Mouse (Mus musculus) left cerebral cortex, postnatal 14 days (tissue): Measurements from ENCODE around the gene Bnip1. TPM values are rescaled to one million over a fixed set of nuclear protein-coding genes. Genes with fewer than 3 reads are reported as not detected.

Experiments used
- DNase-seq, 2 experiments: peaks; one replicate each; pipeline ENCODE4 v3.0.0; 2021 to 2022; ENCODE audit warnings: low spot score in 2 of 2, mixed read lengths in 1 of 2
- intact Hi-C: fragments of 180-260 bp; cut with DNase I; formaldehyde crosslinking; loops from one replicate; pipeline ENCODE4 v1.15.1; 2025
- total RNA-seq, 2 experiments: library from RNA; stranded (reverse); gene quantifications; 2 replicates each; pipeline ENCODE4 v1.2.3; 2021

Bnip1 gene
- total RNA-seq, 2 experiments from 2014 or later: 30.4 to 35.1 TPM

DNA sequence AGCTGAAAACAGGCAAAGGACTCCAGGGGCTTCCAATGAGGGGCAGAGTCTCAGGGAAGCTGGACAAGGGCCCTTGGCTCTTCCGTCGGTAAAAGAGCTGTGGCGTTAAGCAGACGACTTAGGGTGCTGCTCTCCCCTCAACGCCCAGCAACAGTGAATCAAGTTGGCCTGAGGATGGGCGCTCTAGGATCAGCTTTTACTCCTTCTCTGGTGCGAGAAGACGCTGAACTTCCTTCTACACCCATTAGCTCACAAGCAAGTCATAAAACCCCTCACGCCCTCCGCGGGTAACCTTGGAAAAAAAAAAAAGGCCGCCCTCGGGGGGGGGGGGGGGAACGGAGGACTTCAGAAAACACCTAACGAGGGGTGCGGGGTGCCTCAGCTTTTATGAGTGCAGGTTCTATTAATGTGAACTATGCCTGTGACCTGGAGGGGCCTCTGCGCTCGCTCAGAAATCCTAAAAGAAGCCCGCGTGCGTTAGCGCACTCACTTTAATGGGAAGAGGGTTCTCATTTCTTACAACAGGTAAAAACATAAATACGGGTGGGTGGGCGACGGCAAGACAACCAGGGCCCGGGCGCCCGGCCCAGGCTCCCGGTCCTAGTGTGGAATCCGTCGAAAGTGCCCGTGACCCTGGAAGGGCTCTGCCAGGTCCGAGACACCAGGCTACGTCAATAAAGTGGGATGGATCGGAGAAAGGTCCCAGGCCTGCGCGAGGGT, 57.5 kb downstream of the Bnip1 start:
- intact Hi-C loops: no loop called here
- DNase-seq: no peak

DNA sequence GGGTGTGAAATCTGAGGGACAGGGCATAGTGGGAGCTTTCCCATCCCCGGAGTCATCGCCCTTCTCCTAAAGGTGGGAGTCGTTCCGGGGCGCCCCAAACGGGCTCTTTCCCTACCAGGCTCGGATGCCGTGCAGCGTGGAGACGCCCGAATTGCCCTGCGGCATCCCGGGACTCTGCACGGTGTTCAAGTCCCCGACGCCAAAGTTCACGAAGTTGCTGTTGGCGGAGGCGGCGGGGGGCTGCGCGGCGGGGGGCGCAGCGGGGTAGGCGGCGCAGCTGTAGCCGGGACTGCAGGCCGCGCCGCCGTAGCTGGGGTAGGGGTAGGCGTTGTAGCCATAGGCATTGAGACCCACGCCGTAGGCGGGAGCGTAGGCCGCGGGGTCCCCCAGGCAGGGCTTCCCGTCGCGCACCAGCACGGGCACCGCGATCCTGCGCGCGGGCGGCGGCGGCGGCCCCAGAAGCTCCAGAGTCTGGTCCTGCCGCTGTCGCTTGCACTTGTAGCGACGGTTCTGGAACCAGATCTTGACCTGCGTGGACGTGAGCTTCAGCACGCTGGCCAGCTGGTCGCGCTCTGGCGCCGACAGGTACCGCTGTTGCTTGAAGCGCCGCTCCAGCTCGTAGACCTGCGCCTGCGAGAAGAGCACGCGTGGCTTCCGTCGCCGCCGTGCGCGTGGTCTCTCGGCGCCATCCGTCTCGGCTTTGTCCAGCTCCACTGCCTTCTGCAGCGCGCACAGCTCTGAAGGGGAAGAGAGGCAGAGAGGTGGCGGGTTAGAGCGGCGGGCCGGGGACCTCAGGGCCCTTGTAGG, 58.2 kb downstream of the Bnip1 start:
- no peak for DNase-seq
- intact Hi-C loops: no loop called here

DNA sequence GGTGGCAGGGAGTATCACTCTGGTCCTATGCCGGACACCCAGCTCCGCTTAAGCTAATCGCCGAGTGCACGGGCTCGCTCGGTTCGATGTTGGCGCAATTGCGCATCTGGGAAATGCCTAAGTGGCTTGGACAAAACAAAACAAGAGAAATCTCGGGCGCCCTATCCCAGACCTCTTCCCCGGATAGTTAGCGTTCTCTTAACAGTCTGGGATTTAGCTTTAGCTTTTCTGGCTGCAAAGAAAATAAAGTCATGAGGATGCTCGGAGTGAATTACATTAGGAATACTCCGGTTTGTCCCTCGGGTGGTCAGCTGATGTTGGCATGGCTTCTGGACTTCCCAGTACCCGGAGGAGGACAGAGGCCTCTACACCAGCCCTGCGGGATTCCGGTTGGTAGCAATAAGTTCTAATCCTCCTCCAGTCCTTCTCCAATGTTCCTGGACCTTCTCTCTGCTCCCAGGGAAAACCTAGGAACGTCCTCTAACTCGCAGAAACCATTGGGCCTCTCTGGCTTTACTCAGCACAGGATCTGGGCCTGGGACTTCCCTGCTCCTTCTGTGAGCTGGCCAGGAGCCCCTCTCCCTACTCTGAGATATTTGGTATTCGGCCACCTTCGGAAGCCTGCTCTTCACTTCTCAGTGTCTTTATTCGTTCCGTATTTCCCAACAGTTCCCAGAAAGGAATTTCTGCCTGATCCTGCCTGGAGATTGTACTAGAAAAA, 59.0 kb downstream of the Bnip1 start:
- intact Hi-C loops: no loop called here
- no peak for DNase-seq

DNA sequence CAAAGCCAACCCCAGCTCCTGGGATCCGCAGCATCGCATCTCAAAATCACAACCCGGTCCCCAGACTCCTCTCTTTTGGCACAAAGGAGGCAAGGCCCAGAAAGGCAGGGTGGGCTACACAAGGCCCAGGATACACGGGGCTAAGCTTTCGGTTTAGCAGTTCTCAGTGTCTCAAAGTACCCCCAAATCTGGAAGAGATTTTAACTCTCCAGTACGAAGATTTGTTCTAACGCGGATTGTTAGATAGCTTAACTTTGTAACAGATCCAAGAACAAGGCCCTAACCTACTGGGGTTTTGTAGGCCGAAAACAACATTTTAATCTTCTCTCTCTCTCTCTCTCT, 59.5 kb downstream of the Bnip1 start:
- no peak for DNase-seq
- intact Hi-C loops: no loop called here

DNA sequence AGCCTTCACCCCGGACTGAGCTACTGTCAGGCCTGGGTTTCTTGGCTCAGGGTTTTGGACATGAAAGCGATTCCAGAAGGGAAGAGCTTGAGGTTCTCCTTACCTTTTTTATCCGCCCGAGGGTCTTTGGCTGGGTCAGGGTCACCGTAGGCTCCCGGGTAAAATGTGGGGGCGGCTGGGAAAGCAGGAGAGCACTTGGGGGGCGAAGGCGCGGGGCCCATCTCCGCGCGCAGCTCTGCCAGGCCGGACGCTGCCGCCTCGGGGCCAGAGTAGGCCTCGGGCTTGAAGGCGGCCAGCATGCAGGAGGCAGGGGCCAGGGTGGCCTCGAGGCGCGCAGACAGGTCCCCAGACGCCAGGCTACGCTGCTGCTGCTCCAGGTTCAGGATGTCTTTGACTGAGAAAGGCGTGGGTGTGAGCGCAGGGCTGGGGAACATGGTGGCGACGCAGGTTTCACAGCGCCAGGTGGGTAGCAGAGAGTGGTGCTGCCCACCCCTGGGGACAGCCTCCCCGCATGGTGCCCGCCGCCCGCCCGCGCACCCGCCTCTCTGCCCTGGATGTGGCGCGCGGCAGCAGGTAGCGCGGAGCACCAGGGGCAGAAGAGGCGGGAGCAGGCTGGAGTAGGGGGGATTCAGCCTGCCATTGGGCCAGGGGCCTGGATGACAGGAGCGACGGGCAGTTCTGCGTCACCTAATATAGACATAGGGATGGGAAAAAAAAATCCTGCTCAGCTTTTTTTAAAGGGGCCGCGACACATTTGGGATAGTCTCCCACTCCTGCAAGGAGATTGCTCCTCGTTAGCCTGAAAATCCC, 60.3 kb downstream of the Bnip1 start:
- no peak for DNase-seq
- intact Hi-C loops: no loop called here

DNA sequence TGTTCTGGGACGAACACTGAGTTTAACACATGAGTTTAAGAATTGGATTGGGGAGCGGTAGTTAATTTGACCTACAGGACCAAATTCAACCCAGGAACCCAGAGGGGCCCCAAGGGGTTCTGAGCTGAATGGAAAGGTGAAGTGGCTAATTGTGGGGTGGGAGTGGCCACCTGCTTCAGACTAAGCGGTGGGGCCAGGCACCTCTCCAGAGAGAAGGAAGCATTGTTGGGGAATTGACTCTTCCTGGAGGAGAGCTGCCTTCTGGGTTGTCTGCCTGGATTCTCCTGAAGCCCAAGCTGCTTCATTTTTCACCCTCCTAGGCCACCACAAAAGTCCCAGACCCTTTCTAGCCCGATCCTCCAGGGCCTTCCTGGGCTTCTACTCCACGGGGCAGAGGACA, 61.1 kb downstream of the Bnip1 start:
- intact Hi-C loops: no loop called here
- DNase-seq: no peak

Other genes starting within 250 kb of the Bnip1 start
- gene Ergic1, start 219.6 kb upstream of the Bnip1 start, total RNA-seq: 100 to 1,000 TPM; 180 to 195 TPM
- gene Dusp1, start 218.9 kb upstream of the Bnip1 start, total RNA-seq: 10 to 100 TPM; 28.4 to 33.2 TPM
- gene Atp6v0e, start 117.8 kb upstream of the Bnip1 start, total RNA-seq: 10 to 100 TPM; 36.7 to 45.8 TPM
- 10 to 100 TPM; 34.8 to 35.6 TPM for gene Crebrf, start 65.4 kb upstream of the Bnip1 start, total RNA-seq
- gene Nkx2-5, start 63.9 kb downstream of the Bnip1 start, total RNA-seq: not detected
- 1 to 10 TPM; 2.9 to 3.3 TPM for gene Kifc5b, start 136.0 kb downstream of the Bnip1 start, total RNA-seq
- 10 to 100 TPM; 16.8 to 20.2 TPM for gene Phf1, start 152.0 kb downstream of the Bnip1 start, total RNA-seq
- gene Cuta, start 158.5 kb downstream of the Bnip1 start, total RNA-seq: 100 to 1,000 TPM; 127 to 133 TPM
- 100 to 1,000 TPM; 594 to 653 TPM for gene Syngap1, start 160.2 kb downstream of the Bnip1 start, total RNA-seq
- gene Zbtb9, start 192.1 kb downstream of the Bnip1 start, total RNA-seq: 10 to 100 TPM; 16.1 to 16.3 TPM
- gene Bak1, start 247.9 kb downstream of the Bnip1 start, total RNA-seq: 10 to 100 TPM; 25.3 to 25.4 TPM